Mouse (Mus musculus): ENCODE measurements around the gene Fggy. TPM values are rescaled to one million over a fixed set of nuclear protein-coding genes. Genes with fewer than 3 reads are reported as not detected.

Gene Fggy
- polyA plus RNA-seq, 1 experiment = 10.8 TPM

- Histone ChIP-seq H3K27me3 (ENCODE audit: control insufficient read depth, insufficient read depth, insufficient read length) (no peaks in the 10 kb centered on the region), H3ac (ENCODE audit: control insufficient read depth, insufficient read length, low read depth) (no peak overlapping the region), H3K79me3 (ENCODE audit: low read depth) (no peaks in the 10 kb centered on the region), H3K79me2 (ENCODE audit: control insufficient read depth, insufficient read depth) (no peaks in the 10 kb centered on the region), H3K4me3 (ENCODE audit: insufficient read depth, poor library complexity, severe bottlenecking) (no peak overlapping the region), H3K36me3 (ENCODE audit: control insufficient read depth, insufficient read depth) (no peaks in the 10 kb centered on the region)
- TF ChIP-seq CTCF (IDR thresholded peaks at IDR 0.05; ENCODE audit: control insufficient read depth, insufficient read depth, insufficient read length) = no peak
- TF ChIP-seq USF1 (IDR thresholded peaks at IDR 0.05; ENCODE audit: low read depth) = no peak
- peak; percentile 51 for TF ChIP-seq CEBPB (IDR thresholded peaks at IDR 0.05; ENCODE audit: low read depth)
- no peak for TF ChIP-seq MYOD1 (IDR thresholded peaks at IDR 0.05; ENCODE audit: control insufficient read depth, insufficient read length, low read depth)
Observed at GRCm38 (mm10) chr4:95543529-95543928, 13.8 kb upstream of the Fggy start.

DNA sequence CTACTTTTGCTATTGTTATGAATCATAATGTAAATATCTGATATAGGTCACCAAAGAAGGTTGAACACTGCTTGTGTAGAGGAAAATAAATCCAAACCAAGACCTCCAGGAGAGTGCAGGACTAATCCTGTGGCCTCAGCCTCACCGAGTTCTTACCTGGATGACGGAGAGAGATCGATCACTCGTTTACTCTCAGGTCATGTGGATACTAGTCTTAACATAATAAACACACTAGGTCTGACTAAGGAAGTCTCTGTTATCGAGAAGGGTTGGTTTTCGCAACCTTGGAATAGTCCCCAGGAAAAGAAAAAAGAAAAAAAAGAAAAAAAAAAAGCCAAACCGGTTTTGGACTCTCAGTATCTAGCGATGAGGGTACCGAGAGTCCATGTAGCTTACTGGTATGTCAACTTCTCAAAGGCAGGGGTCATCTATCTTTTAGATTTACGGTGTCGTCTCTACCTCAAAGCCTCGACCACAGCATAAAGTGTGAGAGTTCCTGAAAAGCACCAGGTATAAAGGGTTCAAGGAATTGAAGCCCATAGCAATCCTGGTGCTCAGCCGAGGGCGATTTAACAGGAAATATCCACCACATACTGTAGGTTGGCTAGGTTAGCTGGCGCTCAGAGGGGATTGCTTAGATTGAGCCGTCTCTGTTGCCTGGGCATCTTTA, 509 bp upstream of the Fggy start:
- H3K79me3 ChIP-seq (ENCODE audit: low read depth) = no peaks in the 10 kb centered on the region
- H3K4me3 ChIP-seq (ENCODE audit: insufficient read depth, poor library complexity, severe bottlenecking) = no peak overlapping the region
- TF ChIP-seq MAX (IDR thresholded peaks at IDR 0.05) (no peak), USF1 (IDR thresholded peaks at IDR 0.05; ENCODE audit: low read depth) (no peak)
- H3ac ChIP-seq (ENCODE audit: control insufficient read depth, insufficient read length, low read depth) = peak overlapping the region; percentile 36
- no peaks in the 10 kb centered on the region for H3K36me3 ChIP-seq (ENCODE audit: control insufficient read depth, insufficient read depth)
- no peaks in the 10 kb centered on the region for H3K27me3 ChIP-seq (ENCODE audit: control insufficient read depth, insufficient read depth, insufficient read length)
- H3K79me2 ChIP-seq (ENCODE audit: control insufficient read depth, insufficient read depth) = peaks cover 5% of the 10 kb centered on the region

DNA sequence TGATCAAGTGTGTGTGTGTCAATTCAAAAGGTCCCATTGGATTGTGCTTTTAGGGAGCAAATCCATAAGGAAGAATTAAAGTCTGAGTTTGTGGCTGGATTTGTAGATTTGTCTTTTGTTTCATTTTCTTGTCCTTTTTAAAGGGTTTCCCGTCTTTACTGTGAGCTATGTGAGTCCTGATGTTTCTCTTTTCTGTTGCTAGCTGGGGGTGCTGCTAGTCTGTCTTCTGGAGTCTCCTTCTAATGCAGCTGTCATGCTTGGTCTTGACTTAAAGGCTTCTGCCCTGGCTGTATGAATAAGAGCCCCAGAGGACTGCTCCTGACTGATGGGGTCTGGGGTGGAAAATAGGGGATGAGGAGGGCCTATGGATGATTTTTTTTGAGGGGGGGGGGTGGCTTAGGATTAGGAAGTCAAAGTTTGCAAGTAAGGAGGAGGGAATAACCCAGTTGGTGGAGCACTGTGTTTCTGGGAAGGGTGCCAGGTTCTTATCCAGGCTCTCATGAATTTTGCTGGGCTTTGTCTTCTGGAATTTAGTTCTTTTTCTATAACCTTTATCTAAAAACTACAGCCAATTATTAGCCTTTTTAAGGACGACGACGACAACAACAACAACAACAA, 1.1 kb downstream of the Fggy start:
- peaks cover 5% of the 10 kb centered on the region for H3K79me2 ChIP-seq (ENCODE audit: control insufficient read depth, insufficient read depth)
- no peak overlapping the region for H3ac ChIP-seq (ENCODE audit: control insufficient read depth, insufficient read length, low read depth)
- H3K36me3 ChIP-seq (ENCODE audit: control insufficient read depth, insufficient read depth) = no peaks in the 10 kb centered on the region
- TF ChIP-seq MAX (IDR thresholded peaks at IDR 0.05) = no peak
- no peak for TF ChIP-seq MYOD1 (IDR thresholded peaks at IDR 0.05; ENCODE audit: control insufficient read depth, insufficient read length, low read depth)
- TF ChIP-seq MYOG (IDR thresholded peaks at IDR 0.05; ENCODE audit: control insufficient read depth, extremely low read depth, insufficient read length) = no peak
- no peak for TF ChIP-seq FOSL1 (IDR thresholded peaks at IDR 0.05; ENCODE audit: insufficient read depth, low read length, poor library complexity, severe bottlenecking)
- TF ChIP-seq USF1 (IDR thresholded peaks at IDR 0.05; ENCODE audit: low read depth) = no peak
- no peak for TF ChIP-seq CTCF (IDR thresholded peaks at IDR 0.05; ENCODE audit: control insufficient read depth, insufficient read depth, insufficient read length)
- no peak for TF ChIP-seq CEBPB (IDR thresholded peaks at IDR 0.05; ENCODE audit: low read depth)
- H3K79me3 ChIP-seq (ENCODE audit: low read depth) = no peaks in the 10 kb centered on the region
- no peak overlapping the region for H3K4me3 ChIP-seq (ENCODE audit: insufficient read depth, poor library complexity, severe bottlenecking)
- H3K27me3 ChIP-seq (ENCODE audit: control insufficient read depth, insufficient read depth, insufficient read length) = no peaks in the 10 kb centered on the region

DNA sequence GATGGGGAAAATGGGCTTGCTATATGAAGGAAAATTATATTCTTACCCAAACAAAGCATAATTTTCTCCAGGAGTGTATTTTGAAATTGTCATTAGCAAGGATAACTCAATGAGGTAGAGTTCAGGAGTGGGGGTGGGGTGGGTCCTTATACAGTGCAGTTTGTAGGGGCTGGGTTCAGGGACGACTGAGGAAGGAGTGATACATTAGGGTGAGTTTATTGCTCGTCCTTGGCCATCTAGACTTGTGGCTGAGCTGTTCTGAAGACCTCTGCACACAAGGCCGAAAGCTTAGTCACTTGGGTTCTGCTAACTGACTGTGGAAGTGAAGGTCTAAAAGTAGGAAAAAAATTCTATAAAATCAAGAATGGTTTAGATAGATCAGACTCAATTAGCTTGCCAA, 14.3 kb downstream of the Fggy start:
- H3K4me3 ChIP-seq (ENCODE audit: insufficient read depth, poor library complexity, severe bottlenecking) = no peak overlapping the region
- no peak overlapping the region for H3ac ChIP-seq (ENCODE audit: control insufficient read depth, insufficient read length, low read depth)
- H3K27me3 ChIP-seq (ENCODE audit: control insufficient read depth, insufficient read depth, insufficient read length) = no peaks in the 10 kb centered on the region
- H3K36me3 ChIP-seq (ENCODE audit: control insufficient read depth, insufficient read depth) = no peaks in the 10 kb centered on the region
- TF ChIP-seq MAX (IDR thresholded peaks at IDR 0.05) = no peak
- no peak for TF ChIP-seq MYOD1 (IDR thresholded peaks at IDR 0.05; ENCODE audit: control insufficient read depth, insufficient read length, low read depth)
- no peak for TF ChIP-seq FOSL1 (IDR thresholded peaks at IDR 0.05; ENCODE audit: insufficient read depth, low read length, poor library complexity, severe bottlenecking)
- no peak for TF ChIP-seq CTCF (IDR thresholded peaks at IDR 0.05; ENCODE audit: control insufficient read depth, insufficient read depth, insufficient read length)
- TF ChIP-seq CEBPB (IDR thresholded peaks at IDR 0.05; ENCODE audit: low read depth) = no peak
- no peak for TF ChIP-seq USF1 (IDR thresholded peaks at IDR 0.05; ENCODE audit: low read depth)
- no peak for TF ChIP-seq MYOG (IDR thresholded peaks at IDR 0.05; ENCODE audit: control insufficient read depth, extremely low read depth, insufficient read length)
- no peaks in the 10 kb centered on the region for H3K79me2 ChIP-seq (ENCODE audit: control insufficient read depth, insufficient read depth)
- H3K79me3 ChIP-seq (ENCODE audit: low read depth) = no peaks in the 10 kb centered on the region

DNA sequence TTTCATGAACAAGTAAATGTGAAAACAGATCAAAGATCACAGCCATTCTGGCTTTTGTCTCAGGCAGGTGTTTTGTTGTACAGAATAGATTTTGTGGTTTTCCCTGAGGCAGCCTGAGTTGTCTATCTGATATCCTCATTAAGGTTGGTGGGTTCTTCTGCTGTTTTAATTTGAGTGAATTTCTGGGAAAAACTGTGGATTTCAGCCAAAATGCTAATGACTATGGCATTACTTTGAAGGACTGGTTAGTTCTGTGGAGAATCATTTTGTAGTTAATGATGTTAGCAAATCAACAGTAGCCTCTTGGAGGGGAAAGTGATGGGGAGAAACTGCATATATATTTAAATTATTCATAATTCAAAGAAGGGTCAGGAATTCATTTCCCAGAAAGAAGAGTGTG, 16.4 kb downstream of the Fggy start:
- Histone ChIP-seq H3K79me2 (ENCODE audit: control insufficient read depth, insufficient read depth) (no peaks in the 10 kb centered on the region), H3K36me3 (ENCODE audit: control insufficient read depth, insufficient read depth) (no peaks in the 10 kb centered on the region), H3K27me3 (ENCODE audit: control insufficient read depth, insufficient read depth, insufficient read length) (no peaks in the 10 kb centered on the region), H3ac (ENCODE audit: control insufficient read depth, insufficient read length, low read depth) (no peak overlapping the region), H3K79me3 (ENCODE audit: low read depth) (no peaks in the 10 kb centered on the region), H3K4me3 (ENCODE audit: insufficient read depth, poor library complexity, severe bottlenecking) (no peak overlapping the region)
- TF ChIP-seq CTCF (IDR thresholded peaks at IDR 0.05; ENCODE audit: control insufficient read depth, insufficient read depth, insufficient read length) (no peak), MYOD1 (IDR thresholded peaks at IDR 0.05; ENCODE audit: control insufficient read depth, insufficient read length, low read depth) (no peak), USF1 (IDR thresholded peaks at IDR 0.05; ENCODE audit: low read depth) (no peak), FOSL1 (IDR thresholded peaks at IDR 0.05; ENCODE audit: insufficient read depth, low read length, poor library complexity, severe bottlenecking) (no peak), CEBPB (IDR thresholded peaks at IDR 0.05; ENCODE audit: low read depth) (no peak), MAX (IDR thresholded peaks at IDR 0.05) (no peak), MYOG (IDR thresholded peaks at IDR 0.05; ENCODE audit: control insufficient read depth, extremely low read depth, insufficient read length) (no peak)

DNA sequence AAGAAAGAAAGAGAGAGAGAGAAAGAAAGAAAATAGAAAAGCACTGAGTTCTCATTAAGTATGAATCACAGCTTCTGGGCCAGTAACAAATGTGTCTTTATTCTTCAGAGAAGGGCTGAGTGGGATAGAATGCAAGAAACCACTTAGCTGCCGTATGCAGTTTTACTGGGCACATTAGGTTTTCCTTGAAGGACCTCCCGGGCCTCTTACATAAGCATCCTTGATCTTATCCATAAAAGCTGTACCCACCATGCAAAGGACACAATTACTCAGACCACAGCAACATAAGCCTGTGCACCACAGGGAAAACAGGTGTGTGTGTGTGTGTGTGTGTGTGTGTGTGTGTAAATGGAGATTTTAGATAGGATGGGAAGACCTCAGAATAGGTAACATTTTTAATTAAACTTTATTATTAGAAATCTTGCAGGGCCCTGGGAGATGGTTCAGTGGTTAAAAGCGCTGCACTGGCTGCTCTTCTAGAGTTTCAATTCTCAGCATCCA, 18.2 kb downstream of the Fggy start:
- H3K27me3 ChIP-seq (ENCODE audit: control insufficient read depth, insufficient read depth, insufficient read length) = no peaks in the 10 kb centered on the region
- no peak overlapping the region for H3ac ChIP-seq (ENCODE audit: control insufficient read depth, insufficient read length, low read depth)
- no peak for TF ChIP-seq CEBPB (IDR thresholded peaks at IDR 0.05; ENCODE audit: low read depth)
- TF ChIP-seq MAX (IDR thresholded peaks at IDR 0.05) = no peak
- no peak for TF ChIP-seq FOSL1 (IDR thresholded peaks at IDR 0.05; ENCODE audit: insufficient read depth, low read length, poor library complexity, severe bottlenecking)
- TF ChIP-seq USF1 (IDR thresholded peaks at IDR 0.05; ENCODE audit: low read depth) = no peak
- no peak for TF ChIP-seq MYOD1 (IDR thresholded peaks at IDR 0.05; ENCODE audit: control insufficient read depth, insufficient read length, low read depth)
- no peak for TF ChIP-seq CTCF (IDR thresholded peaks at IDR 0.05; ENCODE audit: control insufficient read depth, insufficient read depth, insufficient read length)
- no peak overlapping the region for H3K4me3 ChIP-seq (ENCODE audit: insufficient read depth, poor library complexity, severe bottlenecking)
- no peaks in the 10 kb centered on the region for H3K79me3 ChIP-seq (ENCODE audit: low read depth)
- H3K36me3 ChIP-seq (ENCODE audit: control insufficient read depth, insufficient read depth) = no peaks in the 10 kb centered on the region
- no peaks in the 10 kb centered on the region for H3K79me2 ChIP-seq (ENCODE audit: control insufficient read depth, insufficient read depth)
